Mouse (Mus musculus) stomach, postnatal 0 days (tissue): ENCODE measurements at regions not wholly inside any gene's neighbourhood (a gene's known extent, or its start where the extent isn't known, plus 50 kb on each side); places are given as distances from the start of the nearest gene placed in this dataset.

Source experiments
- ATAC-seq: fragments of 200-750 bp; cut with Nextera tagmentation; 2 replicates; pipeline ENCODE4 v1.8.0; 2017; ENCODE audit not compliant: low FRiP score, low TSS enrichment
- DNase-seq: peaks from one replicate; pipeline ENCODE4 v3.0.0-alpha.2; 2016; ENCODE audit warnings: low spot score
- H3K27ac ChIP-seq: fragments of 300-500 bp; sonication (generic); replicated peaks from 2 replicates; pipeline ENCODE4 v1.5.1; 2014; ENCODE audit warnings: mild to moderate bottlenecking, control low read depth
- H3K27me3 ChIP-seq: fragments of 300-500 bp; sonication (generic); 2 replicates; pipeline ENCODE4 v1.6.1; 2014; ENCODE audit warnings: low read length; ENCODE audit not compliant: control insufficient read depth, insufficient read depth
- H3K36me3 ChIP-seq: fragments of 300-500 bp; sonication (generic); 2 replicates; pipeline ENCODE4 v1.6.1; 2014; ENCODE audit warnings: low read length, mixed read lengths; ENCODE audit not compliant: control insufficient read depth, insufficient read depth
- H3K4me1 ChIP-seq: fragments of 300-500 bp; sonication (generic); replicated peaks from 2 replicates; pipeline ENCODE4 v1.6.1; 2014; ENCODE audit warnings: antibody characterized with exemption; ENCODE audit not compliant: control insufficient read depth, insufficient read depth
- H3K4me2 ChIP-seq: fragments of 300-500 bp; sonication (generic); replicated peaks from 2 replicates; pipeline ENCODE4 v1.6.1; 2014; ENCODE audit warnings: low read depth, mild to moderate bottlenecking, control low read depth, moderate library complexity
- H3K4me3 ChIP-seq: fragments of 300-500 bp; sonication (generic); 2 replicates; pipeline ENCODE4 v1.5.1; 2014; ENCODE audit warnings: low read depth, low read length, control low read depth
- H3K9ac ChIP-seq: fragments of 300-500 bp; sonication (generic); 2 replicates; pipeline ENCODE4 v1.6.1; 2014; ENCODE audit warnings: mild to moderate bottlenecking, low read length, control low read depth, mixed read lengths
- H3K9me3 ChIP-seq: fragments of 300-500 bp; sonication (generic); 2 replicates; pipeline ENCODE4 v1.6.1; 2016; ENCODE audit warnings: low read length; ENCODE audit not compliant: control insufficient read depth
- CTCF ChIP-seq: IDR thresholded peaks from 2 replicates; pipeline ENCODE4 v1.5.1; 2016; ENCODE audit warnings: antibody characterized with exemption, low read depth, mild to moderate bottlenecking, moderate library complexity
- EP300 ChIP-seq: optimal IDR thresholded peaks from 2 replicates; pipeline ENCODE3; 2016; ENCODE audit warnings: antibody characterized with exemption
- WGBS: fragments of 180-500 bp; shearing (Covaris S2); extraction: QIAGEN DNeasy Blood & Tissue Kit; methylation state at CpG from one replicate; pipeline ENCODE4 v1.1.7; 2014; 5-methylcytosine and 5-hydroxymethylcytosine counted together

DNA sequence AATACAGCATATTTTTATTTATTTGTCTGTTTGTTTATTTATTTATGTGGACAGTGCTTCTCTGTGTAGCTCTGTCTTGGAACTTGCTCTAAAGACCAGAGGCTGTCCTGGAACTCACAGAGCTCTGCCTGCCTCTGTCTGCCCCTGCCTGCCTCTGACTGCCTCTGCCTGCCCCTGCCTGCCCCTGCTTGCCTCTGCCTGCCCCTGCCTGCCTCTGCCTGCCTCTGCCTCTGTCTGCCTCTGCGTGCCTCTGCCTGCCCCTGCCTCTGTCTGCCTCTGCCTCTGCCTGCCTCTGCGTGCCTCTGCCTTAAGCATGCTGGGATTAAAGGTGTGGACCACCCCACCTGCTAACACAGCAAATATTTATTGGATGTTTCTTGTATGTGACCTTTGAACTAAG, 96.2 kb upstream of the Mdm1 start:
- 75% methylated on average over 2 of the region's 2 CpGs for WGBS
- TF ChIP-seq EP300 (no peak), CTCF (no peak)
- Histone ChIP-seq H3K27me3 (no peaks in the 10 kb centered on the region), H3K27ac (no peak overlapping the region), H3K9me3 (no peaks in the 10 kb centered on the region), H3K4me1 (no peaks in the 10 kb centered on the region), H3K9ac (no peak overlapping the region), H3K4me3 (no peak overlapping the region), H3K4me2 (no peak overlapping the region), H3K36me3 (no peaks in the 10 kb centered on the region)
- ATAC-seq (no peak), DNase-seq (no peak)

DNA sequence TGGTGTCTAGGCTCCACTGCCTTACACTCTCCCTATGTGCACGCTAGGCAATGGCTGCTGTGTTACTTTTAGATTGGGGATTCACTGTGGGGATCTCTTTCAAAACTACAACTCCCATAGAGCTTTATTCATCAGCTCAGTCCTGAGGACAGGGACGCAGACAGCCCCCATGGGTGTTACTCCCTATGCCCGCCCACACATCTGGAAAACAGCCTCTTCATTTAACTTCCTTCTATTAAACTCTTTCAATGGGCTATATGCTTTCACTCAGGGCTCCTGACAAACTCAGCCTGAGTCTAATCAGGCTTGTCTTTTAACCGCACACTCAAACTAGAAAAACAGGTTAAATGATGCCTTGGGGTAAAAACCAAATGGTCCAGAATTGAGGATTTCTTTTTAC, 95.3 kb upstream of the Mdm1 start:
- WGBS: 74% methylated on average over 4 of the region's 4 CpGs
- no peaks in the 10 kb centered on the region for H3K36me3 ChIP-seq
- no peaks in the 10 kb centered on the region for H3K4me1 ChIP-seq
- H3K4me3 ChIP-seq: no peak overlapping the region
- H3K27ac ChIP-seq: no peak overlapping the region
- no peaks in the 10 kb centered on the region for H3K9me3 ChIP-seq
- TF ChIP-seq EP300: no peak
- no peak for TF ChIP-seq CTCF
- no peak overlapping the region for H3K9ac ChIP-seq
- no peak overlapping the region for H3K4me2 ChIP-seq
- DNase-seq: no peak
- H3K27me3 ChIP-seq: no peaks in the 10 kb centered on the region
- no peak for ATAC-seq

DNA sequence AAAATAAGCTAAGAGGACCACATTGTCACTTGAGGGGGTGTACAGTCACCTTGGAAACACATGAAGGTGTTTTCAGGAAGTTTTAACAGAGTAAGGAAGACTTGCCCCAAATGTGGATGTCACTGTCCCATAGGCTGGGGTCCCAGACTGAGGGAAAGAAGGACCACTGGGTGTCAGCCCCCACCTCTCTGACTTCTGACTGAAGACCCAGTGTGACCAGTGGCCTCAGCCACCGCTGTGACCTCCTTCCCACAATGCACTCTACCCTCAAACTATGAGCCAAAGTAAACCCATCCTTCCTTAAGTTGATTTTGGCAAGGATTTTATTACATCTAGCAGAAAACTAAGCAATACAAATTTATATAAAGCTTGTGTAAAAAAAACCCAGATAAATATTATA, 94.8 kb upstream of the Mdm1 start:
- WGBS: 89% methylated on average over 1 of the region's 1 CpGs
- H3K4me3 ChIP-seq: no peak overlapping the region
- no peak overlapping the region for H3K27ac ChIP-seq
- no peaks in the 10 kb centered on the region for H3K36me3 ChIP-seq
- H3K9me3 ChIP-seq: no peaks in the 10 kb centered on the region
- ATAC-seq (no peak), DNase-seq (no peak)
- H3K4me1 ChIP-seq: no peaks in the 10 kb centered on the region
- H3K4me2 ChIP-seq: no peak overlapping the region
- no peak for TF ChIP-seq CTCF
- no peak for TF ChIP-seq EP300
- H3K27me3 ChIP-seq: no peaks in the 10 kb centered on the region
- H3K9ac ChIP-seq: no peak overlapping the region

DNA sequence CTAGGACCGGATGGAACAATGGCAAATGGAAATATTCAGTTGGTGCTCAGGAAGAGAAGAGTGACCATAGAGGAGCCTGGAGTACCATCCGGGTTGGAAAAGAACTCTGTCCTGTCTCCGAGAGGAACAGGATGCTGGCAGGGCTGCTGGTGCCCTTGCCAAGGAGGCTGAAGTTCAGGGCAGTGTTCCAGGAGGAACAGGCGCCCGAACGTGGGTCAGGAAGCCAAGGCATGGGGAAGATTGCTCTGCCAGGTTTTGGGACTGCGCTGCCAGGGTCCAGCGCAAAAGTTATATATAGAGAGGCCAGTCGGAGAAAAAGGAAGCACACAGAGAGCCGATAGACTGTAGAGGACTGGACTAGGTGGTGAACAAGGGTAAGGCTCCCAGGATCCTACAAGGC, 92.3 kb upstream of the Mdm1 start:
- no peaks in the 10 kb centered on the region for H3K4me1 ChIP-seq
- ATAC-seq: no peak
- H3K36me3 ChIP-seq: no peaks in the 10 kb centered on the region
- DNase-seq: no peak
- no peak overlapping the region for H3K27ac ChIP-seq
- no peak for TF ChIP-seq EP300
- no peak for TF ChIP-seq CTCF
- no peaks in the 10 kb centered on the region for H3K27me3 ChIP-seq
- H3K9me3 ChIP-seq: no peaks in the 10 kb centered on the region
- H3K4me3 ChIP-seq: no peak overlapping the region
- WGBS: 75% methylated on average over 10 of the region's 10 CpGs
- H3K9ac ChIP-seq: no peak overlapping the region
- no peak overlapping the region for H3K4me2 ChIP-seq

DNA sequence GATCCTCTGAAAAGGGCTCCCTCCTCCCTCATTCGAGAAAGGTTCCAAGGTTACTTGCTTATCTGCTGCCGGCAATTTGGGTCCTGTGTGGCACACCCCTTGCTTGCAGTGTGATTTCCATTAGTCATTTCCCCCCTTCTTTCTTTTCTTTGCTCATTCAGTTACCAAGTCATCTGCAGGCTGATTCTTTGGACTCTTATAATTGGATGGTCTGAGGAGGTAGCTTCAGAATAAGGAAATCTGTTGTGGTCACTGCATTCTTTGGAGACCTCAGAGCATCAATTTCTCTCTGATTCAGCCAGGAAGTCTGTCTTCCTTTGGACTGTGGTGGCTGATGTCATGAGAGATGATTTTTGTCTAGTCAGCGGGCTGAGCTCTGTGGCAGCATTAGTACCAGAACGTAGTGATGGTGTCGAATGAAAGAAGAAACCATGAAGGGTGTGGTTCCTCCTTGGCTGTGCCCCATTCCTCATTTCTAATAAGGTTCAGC, 91.4 kb upstream of the Mdm1 start:
- H3K27ac ChIP-seq: no peak overlapping the region
- ATAC-seq (no peak), DNase-seq (no peak)
- no peak overlapping the region for H3K9ac ChIP-seq
- H3K9me3 ChIP-seq: no peaks in the 10 kb centered on the region
- H3K4me2 ChIP-seq: no peak overlapping the region
- TF ChIP-seq CTCF: no peak
- TF ChIP-seq EP300: no peak
- no peaks in the 10 kb centered on the region for H3K4me1 ChIP-seq
- 65% methylated on average over 5 of the region's 5 CpGs for WGBS
- no peaks in the 10 kb centered on the region for H3K27me3 ChIP-seq
- H3K36me3 ChIP-seq: no peaks in the 10 kb centered on the region
- no peak overlapping the region for H3K4me3 ChIP-seq

DNA sequence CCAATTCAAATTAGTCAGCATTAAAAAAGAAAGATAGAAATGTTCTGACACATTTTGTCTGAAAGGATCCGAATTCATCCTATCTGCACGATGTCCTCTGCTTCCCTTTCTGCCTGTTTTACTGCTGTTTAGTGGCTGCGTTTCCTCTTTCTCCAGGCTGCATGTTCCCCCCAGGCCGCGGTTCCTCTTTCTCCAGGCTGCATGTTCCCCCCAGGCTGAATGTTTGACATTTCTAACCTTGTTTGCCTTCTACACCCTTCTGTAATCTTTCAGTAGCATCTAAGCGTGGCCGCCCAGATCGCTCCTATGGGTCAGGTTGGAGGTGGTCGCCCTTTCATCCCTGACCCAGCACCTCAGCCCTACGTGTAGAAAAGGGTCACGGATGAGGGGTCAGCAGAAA, 89.6 kb upstream of the Mdm1 start:
- H3K9ac ChIP-seq: no peak overlapping the region
- no peak for ATAC-seq
- no peaks in the 10 kb centered on the region for H3K9me3 ChIP-seq
- DNase-seq: no peak
- no peaks in the 10 kb centered on the region for H3K27me3 ChIP-seq
- H3K4me2 ChIP-seq: no peak overlapping the region
- H3K36me3 ChIP-seq: no peaks in the 10 kb centered on the region
- WGBS: 70% methylated on average over 11 of the region's 11 CpGs
- no peak overlapping the region for H3K27ac ChIP-seq
- H3K4me1 ChIP-seq: no peaks in the 10 kb centered on the region
- H3K4me3 ChIP-seq: no peak overlapping the region
- TF ChIP-seq EP300 (no peak), CTCF (no peak)
